Mouse (Mus musculus) liver, embryonic 15.5 days (tissue): ENCODE measurements around the gene Als2. TPM values are rescaled to one million over a fixed set of nuclear protein-coding genes. Genes with fewer than 3 reads are reported as not detected.

ENCODE experiments used
- ATAC-seq: fragments of 200-750 bp; cut with Nextera tagmentation; 2 replicates; pipeline ENCODE4 v1.8.0; 2017; ENCODE audit warnings: moderate number of reproducible peaks, mild to moderate bottlenecking, moderate library complexity; ENCODE audit not compliant: insufficient read depth
- H3K27ac ChIP-seq: fragments of 300-500 bp; sonication (generic); replicated peaks from 2 replicates; pipeline ENCODE4 v1.5.1; 2015; ENCODE audit warnings: mild to moderate bottlenecking, inconsistent platforms
- H3K27me3 ChIP-seq: fragments of 300-500 bp; sonication (generic); 2 replicates; pipeline ENCODE4 v1.6.1; 2015; ENCODE audit warnings: mild to moderate bottlenecking, inconsistent platforms
- H3K36me3 ChIP-seq: fragments of 300-500 bp; sonication (generic); replicated peaks from 2 replicates; pipeline ENCODE4 v1.6.1; 2015; ENCODE audit warnings: moderate library complexity, mild to moderate bottlenecking, inconsistent platforms
- H3K4me1 ChIP-seq: fragments of 300-500 bp; sonication (generic); replicated peaks from 2 replicates; pipeline ENCODE4 v1.6.1; 2015; ENCODE audit warnings: inconsistent platforms
- H3K4me2 ChIP-seq: fragments of 300-500 bp; sonication (generic); 2 replicates; pipeline ENCODE4 v1.6.1; 2015; ENCODE audit warnings: moderate library complexity, mild to moderate bottlenecking, inconsistent platforms
- H3K4me3 ChIP-seq: fragments of 300-500 bp; sonication (generic); replicated peaks from 2 replicates; pipeline ENCODE4 v1.5.1; 2015; ENCODE audit warnings: mild to moderate bottlenecking, inconsistent platforms
- H3K9ac ChIP-seq: fragments of 300-500 bp; sonication (generic); 2 replicates; pipeline ENCODE4 v1.6.1; 2015; ENCODE audit warnings: moderate library complexity, mild to moderate bottlenecking, inconsistent platforms
- H3K9me3 ChIP-seq: fragments of 300-500 bp; sonication (generic); replicated peaks from 2 replicates; pipeline ENCODE4 v1.6.1; 2016; ENCODE audit warnings: inconsistent platforms
- WGBS: fragments of 180-500 bp; shearing (Covaris S2); methylation state at CpG from one replicate; pipeline ENCODE4 v1.1.7; 2015; ENCODE audit warnings: mixed read lengths; ENCODE audit not compliant: insufficient replicate concordance; 5-methylcytosine and 5-hydroxymethylcytosine counted together
- polyA plus RNA-seq: library from polyadenylated mRNA; unstranded; fragments of >200 nt; fragmentation: Nextera tagmentation; extraction: Ambion mirVana; gene quantifications from 2 replicates; pipeline ENCODE4 v1.2.1, GENCODE M21; 2015

The Als2 gene
- polyA plus RNA-seq, 1 experiment from 2014 or later = 5.7 TPM

GRCm38 (mm10) chr1:59134419-59134818, 102.6 kb downstream of the Als2 start:
- H3K4me1 ChIP-seq = no peaks in the 10 kb centered on the region
- 54% methylated on average over 5 of the region's 5 CpGs for WGBS
- no peak overlapping the region for H3K4me2 ChIP-seq
- no peak overlapping the region for H3K9ac ChIP-seq
- no peak for ATAC-seq
- no peak overlapping the region for H3K4me3 ChIP-seq
- no peak overlapping the region for H3K27ac ChIP-seq
- H3K9me3 ChIP-seq = no peaks in the 10 kb centered on the region
- H3K27me3 ChIP-seq = no peaks in the 10 kb centered on the region
- H3K36me3 ChIP-seq = no peaks in the 10 kb centered on the region

DNA sequence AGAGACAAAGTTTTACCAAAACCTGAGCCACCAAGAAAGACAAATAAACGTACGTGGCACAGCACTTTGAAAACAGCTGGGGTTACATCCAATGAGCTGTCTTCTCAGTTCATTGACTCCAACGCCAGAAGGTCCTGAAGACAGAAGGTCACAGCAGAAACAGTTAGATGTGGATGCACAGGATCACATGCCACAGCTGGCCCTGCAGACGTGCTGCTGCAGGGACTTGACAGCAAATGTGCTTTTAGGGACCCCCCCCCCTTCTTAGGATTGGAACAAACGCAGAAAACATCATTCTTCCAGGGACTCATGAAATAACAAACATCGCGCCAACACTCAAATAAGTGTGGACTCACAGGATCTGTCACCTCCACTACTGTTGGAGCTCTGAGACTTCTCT, 108.2 kb downstream of the Als2 start:
- Histone ChIP-seq H3K4me1 (no peaks in the 10 kb centered on the region), H3K9ac (no peak overlapping the region), H3K27ac (no peak overlapping the region), H3K4me3 (no peak overlapping the region), H3K27me3 (no peaks in the 10 kb centered on the region), H3K9me3 (no peaks in the 10 kb centered on the region), H3K4me2 (no peak overlapping the region), H3K36me3 (no peaks in the 10 kb centered on the region)
- ATAC-seq = no peak
- WGBS = 63% methylated on average over 7 of the region's 7 CpGs

- no peaks in the 10 kb centered on the region for H3K27me3 ChIP-seq
- no peak for ATAC-seq
Observed at GRCm38 (mm10) chr1:59125558-59125957, 111.5 kb downstream of the Als2 start.

DNA sequence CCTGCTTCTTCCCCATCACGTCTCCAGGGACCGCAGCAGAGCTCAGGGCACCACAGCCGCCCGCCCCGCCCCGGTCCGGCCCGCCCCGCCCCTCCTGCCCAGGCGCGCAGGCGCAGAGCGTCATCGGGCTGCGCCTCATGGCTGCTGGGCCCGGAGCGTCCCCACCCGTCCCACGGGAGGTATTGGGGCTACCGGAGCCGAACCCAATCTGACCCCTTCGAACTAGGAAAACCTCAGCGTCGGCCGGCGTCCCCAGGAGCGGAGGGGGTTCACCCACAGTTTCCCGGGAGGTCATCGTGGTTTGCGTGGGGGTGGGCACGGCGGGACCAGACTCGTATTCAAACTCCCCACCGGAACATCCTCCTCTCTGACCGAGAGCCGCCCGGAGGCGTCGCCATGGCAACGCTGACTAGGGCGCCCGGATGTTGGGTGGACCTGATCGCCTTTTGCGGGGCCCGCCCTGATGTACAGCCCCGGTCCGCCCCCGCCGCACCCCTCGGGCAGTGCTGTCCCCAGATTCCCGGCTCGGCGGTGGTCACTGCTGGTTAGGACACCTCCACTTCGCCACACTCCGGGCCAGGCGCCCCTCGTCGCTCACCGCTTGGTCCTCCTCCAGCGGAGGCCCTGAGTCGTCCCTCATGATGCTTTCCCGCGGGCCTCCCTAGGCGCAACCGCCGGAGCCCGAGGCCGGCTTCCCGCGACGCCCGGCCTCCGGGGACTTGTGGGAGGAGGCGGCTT, 117.1 kb downstream of the Als2 start, which contains the start of gene Tmem237:
Gene Tmem237, minus strand, starts transcription at position 689 of the 738 bp plus-strand sequence.
- H3K4me1 ChIP-seq = peaks cover 13% of the 10 kb centered on the region
- H3K27me3 ChIP-seq = no peaks in the 10 kb centered on the region; the same call in 1 of the 2 replicates
- peak within 1 kb of the TSS; percentile 38 for H3K27ac ChIP-seq
- peak within 1 kb of the TSS; percentile 74 for H3K4me3 ChIP-seq
- H3K9ac ChIP-seq = peak within 1 kb of the TSS; percentile 55
- H3K9me3 ChIP-seq = no peaks in the 10 kb centered on the region
- peak within 1 kb of the TSS; percentile 88 for H3K4me2 ChIP-seq
- H3K36me3 ChIP-seq = no peaks in the 10 kb centered on the region
- under 1% methylated on average over 74 of the region's 74 CpGs for whole genome bisulfite sequencing
- peak; percentile 95 for ATAC-seq

More at GRCm38 (mm10) chr1:59125558-59125957, 111.5 kb downstream of the Als2 start:
- H3K9ac ChIP-seq = no peak overlapping the region
- no peak overlapping the region for H3K4me3 ChIP-seq
- 53% methylated on average over 5 of the region's 5 CpGs for WGBS
- no peaks in the 10 kb centered on the region for H3K36me3 ChIP-seq
- no peaks in the 10 kb centered on the region for H3K4me1 ChIP-seq
- H3K9me3 ChIP-seq = no peaks in the 10 kb centered on the region
- no peak overlapping the region for H3K27ac ChIP-seq
- no peak overlapping the region for H3K4me2 ChIP-seq

Other genes starting within 250 kb of the Als2 start
- not detected in 2 replicates for gene C2cd6, start 142.3 kb downstream of the Als2 start, polyA plus RNA-seq
- 5.2 and 5.8 TPM in 2 replicates for gene Tmem237, start 116.8 kb downstream of the Als2 start, polyA plus RNA-seq
- 0.17 and 0.28 TPM in 2 replicates for gene Mpp4, start 73.8 kb downstream of the Als2 start, polyA plus RNA-seq
- gene Cdk15, start 19.7 kb upstream of the Als2 start, polyA plus RNA-seq = not detected in 2 replicates
- gene Fzd7, start 245.2 kb upstream of the Als2 start, polyA plus RNA-seq = 1.1 and 1.3 TPM in 2 replicates